Mouse (Mus musculus): ENCODE measurements around the gene Mvp.
A peak's percentile ranks its signal among the peaks of the same experiment; 100 is the strongest.

The Mvp gene

DNA sequence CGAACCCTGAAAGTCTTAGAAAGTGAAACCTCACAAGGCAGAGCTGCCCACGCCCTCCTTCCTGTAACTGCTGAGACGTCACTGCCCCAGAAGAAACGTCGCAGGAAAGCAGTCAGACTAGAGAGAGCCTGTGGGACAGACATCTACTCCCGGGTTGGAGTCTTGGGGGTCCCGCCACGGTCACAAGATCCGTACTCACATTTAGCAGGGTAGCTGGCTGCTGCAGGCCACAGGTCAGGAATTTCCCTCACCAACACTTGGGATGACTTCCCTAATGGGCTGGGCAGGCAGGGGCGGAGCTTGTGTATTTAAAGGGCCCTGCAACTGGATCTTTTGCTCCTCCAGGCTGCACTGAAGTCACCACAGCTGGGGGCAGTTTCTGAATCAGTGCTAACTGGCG is at the start of gene Mvp:
TSS of gene Mvp (minus strand) at position 302 of the 400 bp plus-strand sequence.
- peak; percentile 69 for DNase-seq (ENCODE audit: low spot score)

DNA sequence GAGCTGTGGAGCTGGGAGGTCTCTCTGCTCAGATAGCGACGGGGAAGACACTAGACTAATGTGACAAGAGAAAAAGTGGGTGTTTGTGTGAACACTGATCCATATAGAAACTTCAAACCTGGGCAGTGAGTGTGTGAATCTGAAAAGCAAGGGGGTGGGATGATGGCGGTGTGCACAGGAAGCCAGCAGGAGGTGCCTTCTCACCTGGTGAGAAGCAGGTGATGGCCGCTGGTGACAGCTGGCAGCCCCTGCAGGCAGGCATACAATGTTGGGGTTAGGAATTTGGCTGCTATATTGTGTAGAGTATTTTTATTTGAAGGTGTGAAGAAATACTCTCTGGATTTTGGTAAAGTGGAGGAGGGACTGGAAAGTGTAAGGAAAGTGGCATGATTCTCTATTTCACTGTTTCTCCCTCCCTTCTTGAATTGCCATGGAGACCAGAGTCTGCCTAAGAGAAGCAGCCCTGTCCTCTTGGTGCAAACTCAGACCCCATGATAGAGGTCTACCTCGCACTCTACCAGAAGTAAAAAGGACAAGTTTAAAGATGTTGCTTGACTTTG is 40.7 kb upstream of the Mvp start:
- DNase-seq (ENCODE audit: low spot score): no peak

DNA sequence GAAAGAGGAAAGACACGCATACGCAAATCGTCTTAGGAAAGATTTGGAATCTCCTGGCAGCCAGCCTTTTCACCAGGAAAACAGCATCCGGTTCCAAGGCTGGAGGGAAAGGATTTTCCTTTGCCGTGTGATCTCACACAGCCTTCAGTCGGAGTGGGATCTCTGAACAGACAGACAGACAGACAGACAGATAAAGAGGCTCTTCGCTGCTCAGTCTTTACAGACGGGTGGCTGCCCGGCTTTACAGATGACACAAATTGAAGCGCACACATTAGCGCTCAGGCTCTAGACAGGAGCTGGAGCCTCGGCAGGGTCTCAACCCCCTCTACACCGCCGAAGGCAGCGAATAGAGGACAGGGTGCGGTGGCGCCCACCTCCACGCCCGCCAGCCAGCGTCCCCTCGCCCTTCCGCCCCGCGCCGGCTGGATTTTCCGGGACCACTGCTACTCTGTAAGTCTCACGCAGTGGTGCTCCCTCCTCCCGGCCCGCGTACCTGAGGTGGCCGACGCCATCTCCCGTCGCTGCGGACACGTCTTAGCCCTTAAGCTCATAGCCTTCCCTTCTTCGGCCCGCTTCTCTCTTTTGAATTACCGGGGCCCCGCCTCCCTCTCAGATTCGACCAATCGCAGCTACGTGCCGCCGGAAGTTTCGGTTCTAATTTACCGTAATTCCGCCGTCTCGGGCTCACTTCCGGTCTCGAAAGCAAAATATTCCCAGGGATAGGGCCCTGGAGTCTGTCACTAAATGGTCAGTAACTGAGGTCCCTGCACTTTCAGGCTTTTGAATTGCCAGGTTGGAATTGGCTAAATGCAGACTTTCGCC is 27.6 kb upstream of the Mvp start, which contains the start of gene Kif22:
TSS of gene Kif22 (minus strand) at position 621 of the 822 bp plus-strand sequence.
- peak; percentile 97 for DNase-seq (ENCODE audit: low spot score)

DNA sequence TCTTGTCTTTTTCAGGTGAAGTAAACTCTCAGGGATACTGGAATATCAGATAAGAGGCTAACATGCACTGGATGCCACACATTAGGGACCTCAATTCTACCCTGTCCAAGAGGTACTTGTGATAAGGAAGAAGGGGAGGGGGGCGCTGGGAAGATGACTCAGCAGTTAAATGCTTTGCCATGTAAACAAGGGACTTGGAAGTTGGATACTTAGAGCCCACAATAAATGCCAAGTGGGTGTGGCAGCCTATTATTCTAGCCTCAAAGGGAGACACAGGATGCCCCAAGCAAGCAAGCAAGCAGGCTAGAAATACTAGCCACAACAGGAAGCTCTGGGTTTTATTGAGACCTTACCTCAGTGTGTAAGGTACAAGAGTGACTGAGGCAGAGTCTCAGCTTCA is 16.8 kb upstream of the Mvp start:
- no peak for DNase-seq (ENCODE audit: low spot score)

DNA sequence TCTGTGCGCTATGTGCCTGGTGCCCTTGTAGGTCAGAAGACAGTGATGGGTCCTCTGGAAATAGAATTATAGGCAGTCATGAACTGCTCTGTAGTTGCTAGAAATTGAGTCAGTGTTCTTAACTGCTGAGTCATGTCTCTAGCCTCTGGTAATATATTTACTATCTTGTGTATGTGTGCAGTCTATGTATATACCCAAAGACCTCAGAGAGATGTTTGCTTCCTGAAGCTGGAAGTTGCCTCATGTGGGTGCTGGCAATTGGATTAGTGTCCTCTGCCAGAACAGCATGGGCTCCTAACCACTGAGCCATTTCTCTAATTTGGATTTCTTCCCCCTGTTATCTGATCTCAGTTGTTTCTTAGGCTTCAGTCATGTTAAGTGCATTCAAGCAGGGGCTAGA is 15.8 kb upstream of the Mvp start:
- no peak for DNase-seq (ENCODE audit: low spot score)

DNA sequence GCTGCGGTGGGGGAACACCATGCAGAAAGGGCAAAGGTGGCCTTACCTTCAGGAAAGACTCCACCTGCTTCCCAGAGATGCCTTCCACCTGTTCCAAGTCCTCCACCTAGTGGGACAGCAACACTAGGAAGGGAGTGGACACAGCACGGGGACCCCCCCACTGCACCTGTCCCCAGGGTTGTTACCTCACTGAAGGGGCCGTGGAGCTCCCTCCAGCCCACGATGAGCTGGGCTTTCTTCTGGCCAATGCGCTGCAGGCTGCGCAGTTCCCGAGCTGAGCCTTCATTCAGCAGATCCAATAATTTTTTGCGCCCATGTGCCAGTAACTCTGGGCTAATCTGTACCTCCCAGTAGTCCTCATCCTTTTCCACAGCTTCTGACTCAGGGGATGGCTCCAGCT is 13.5 kb upstream of the Mvp start:
- DNase-seq (ENCODE audit: low spot score): no peak

DNA sequence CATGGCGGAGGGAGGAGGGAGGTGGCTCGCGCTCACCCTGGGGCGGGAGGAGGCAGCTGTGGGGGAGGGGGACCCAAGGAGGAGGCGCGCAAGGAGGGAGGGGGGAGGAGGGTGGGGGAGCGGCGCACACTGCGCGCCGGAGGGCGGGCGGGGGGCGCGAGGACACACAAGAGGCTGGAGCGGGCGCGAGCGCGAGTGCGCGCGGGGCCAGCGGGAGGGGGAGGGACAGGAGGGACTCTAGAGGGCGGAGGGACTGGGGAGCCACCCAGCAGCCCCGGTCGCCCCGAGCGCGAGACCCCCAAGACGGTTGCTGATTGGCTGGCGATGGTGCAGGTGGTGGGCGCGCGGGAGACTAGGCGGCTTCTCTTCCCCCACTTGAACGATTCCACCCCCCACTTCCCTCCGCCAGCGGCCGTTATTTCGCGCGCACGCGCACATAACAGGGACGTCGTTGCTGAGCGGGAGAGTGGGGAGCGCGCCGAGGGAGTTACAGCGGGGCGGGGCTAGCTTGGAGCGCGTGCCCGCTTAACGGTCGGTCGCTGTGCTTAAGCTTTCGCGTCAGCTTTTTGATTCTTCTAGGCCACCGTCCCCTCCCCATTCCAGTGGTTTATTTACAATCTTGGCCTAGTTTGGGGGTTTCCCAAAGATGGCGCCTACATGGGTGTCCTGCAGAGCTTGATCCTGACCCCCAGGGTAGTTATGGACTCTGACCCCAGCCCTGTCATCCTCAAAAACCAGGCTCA is 12.7 kb upstream of the Mvp start, which contains the start of gene Maz:
TSS of gene Maz (minus strand) at position 54 of the 743 bp plus-strand sequence.
- DNase-seq (ENCODE audit: low spot score): peak; percentile 99

DNA sequence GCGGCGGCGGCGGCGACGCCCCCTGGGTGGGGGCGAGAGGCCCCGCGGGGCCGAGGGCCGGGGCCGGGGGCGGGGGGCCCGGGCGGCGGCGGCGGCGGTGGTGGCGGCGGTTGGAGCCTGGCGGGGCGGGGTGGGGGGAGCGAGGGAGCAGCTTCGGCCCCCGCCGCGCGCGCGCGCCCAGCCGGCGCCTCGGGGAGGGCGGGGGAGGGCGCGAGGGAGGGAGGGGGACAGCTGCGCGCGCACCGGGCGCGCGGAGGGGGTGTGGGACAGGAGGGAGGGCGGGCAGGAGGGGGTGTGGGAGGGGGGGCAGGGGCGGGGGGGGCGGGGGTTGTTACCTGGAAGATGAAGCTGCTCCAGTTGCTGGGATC is 12.2 kb upstream of the Mvp start:
- DNase-seq (ENCODE audit: low spot score): no peak

DNA sequence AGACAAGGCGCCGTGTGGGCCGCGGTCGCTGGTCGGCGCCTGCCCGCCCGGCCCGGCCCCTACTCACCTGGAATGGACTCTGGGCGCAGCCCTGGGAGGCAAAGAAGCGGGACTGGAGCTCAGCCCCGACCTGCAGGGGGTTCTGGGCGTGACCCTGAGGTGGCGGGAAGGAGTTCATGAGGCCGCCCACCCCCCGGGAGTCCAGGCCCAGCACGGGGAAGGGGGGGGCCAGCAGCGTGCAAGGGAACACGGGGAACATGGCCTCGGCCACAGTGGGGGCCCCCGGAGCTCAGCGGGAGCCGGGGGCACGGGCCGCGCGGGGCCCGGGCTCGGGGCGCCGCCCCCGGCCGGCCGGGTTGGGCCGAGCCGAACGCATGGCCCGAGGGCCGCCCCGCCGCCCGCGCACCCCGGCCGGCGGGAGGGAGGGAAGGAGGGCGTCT is 11.8 kb upstream of the Mvp start:
- peak; percentile 77 for DNase-seq (ENCODE audit: low spot score)

DNA sequence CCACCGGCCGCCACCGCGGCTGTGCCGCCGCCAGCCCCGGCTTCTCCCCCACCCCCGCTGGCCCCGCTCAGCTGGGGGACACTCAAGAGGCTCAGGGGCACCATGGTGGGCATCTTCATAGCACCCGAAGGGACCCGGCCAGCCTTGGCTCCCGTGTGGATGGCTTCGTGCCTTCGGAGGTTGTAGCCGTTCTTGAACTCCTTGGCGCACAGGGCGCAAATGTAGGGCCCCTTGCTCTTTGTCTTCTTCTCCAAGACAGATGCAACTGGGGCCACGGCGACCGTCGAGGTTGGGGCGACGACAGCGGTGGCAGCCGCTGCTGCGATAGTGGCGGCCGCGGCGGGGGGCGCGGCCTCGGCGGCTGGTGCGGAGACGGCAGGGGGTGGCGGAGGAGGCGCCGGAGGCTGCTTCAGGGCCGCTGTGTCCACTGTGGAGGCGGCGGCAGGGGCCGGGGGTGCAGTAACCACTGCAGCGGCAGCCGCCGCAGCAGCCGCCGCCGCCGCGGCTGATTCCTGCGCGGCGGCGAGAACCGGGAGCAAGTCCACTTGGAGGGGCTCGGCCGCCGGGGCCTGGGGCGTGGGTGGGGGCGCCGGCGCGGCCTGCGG is 11.2 kb upstream of the Mvp start:
- no peak for DNase-seq (ENCODE audit: low spot score)

DNA sequence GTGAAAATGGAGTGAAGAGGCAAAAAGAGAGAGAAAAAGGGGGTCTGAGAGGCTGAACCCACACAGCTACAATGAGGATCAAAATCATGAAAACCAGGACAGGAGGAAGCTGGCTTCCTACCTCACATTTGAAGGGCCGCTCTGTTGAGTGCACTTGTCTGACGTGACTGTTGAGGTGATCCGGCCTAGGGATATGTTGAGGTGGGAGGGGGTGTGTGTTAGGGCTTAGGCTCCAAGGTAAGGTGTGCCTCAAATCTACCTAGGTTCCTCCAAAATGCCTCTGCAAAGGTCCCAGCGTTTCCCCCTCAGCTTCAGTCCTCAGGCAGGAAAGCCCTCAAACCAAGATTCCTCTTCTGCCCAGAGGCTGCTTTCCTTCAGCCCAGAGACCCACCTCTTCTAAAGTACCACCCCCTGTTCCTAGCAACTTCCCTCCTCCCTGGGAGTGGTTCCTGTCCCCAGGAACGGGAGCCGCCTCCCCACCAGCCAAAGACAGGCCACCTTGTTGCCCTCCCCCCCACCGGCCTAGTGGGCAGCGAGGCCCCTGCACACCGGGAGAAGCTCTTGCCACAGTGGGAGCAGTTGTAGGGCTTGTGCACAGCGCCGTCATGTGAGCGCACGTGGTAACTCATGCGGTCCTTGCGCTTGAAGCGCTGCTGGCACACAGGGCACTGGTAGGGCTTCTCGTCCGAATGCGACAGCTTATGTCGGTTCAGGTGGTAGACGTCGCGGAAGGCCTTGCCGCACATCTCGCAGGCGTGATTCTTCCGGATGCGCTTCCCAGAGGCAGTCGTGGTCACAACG is 10.5 kb upstream of the Mvp start:
- DNase-seq (ENCODE audit: low spot score): peak; percentile 87

DNA sequence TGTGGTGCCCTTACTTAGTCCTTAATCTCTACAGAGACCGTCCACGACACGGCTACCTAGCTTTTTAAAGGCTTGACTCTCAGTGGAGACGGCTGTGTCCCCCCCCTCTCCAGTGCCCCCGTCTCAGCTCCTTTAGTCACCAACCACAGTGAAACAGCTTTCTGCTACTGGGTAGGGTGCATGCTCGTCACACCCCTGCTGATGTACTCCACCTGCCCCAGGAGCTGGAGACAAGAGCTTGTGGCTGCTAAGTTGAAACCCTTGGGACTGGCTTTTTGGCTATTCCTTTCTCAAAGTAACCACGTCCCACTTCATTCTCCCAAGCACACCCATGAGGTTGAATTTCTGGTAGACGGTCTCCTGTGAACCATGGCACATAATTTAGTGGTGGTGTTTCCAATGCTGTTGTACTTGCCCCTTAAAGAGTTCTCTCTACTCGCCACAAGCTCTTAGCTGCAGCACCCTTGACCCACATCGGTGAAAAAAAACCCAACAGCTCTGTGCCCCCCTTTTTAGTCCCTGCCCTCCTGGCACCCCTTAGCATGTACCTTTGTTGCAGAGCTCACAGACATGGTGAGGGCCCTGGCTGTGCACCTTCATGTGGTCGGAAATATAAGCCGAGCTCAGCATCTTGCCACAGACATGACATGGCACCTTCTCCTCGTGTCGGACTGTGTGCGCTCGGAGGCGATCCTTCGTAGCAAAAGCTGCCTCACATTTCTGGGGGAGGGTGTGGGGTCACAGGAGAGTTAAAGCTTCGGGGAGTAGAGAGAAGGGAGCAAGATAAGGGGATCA is 9.7 kb upstream of the Mvp start:
- DNase-seq (ENCODE audit: low spot score): no peak

DNA sequence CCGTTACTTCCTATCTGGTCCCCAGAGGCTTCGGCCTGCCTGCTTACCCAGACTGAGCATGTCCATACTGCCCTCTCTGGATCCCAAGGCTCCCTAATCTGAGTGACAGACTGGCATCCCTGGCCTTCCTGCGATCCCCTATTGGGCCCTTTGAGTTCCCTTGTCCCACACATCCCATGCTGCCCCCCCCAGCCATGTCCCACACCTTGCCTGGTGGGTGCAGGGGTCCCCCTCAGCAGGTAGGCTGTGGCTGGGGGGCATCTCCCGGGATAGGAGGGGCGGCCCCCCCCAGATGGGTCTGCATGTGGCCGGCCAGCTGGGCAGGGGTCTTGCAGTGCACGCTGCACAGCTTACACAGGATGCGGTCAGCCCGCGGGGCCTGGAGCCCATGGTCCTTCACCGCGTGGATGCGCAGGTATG is 8.9 kb upstream of the Mvp start:
- no peak for DNase-seq (ENCODE audit: low spot score)

DNA sequence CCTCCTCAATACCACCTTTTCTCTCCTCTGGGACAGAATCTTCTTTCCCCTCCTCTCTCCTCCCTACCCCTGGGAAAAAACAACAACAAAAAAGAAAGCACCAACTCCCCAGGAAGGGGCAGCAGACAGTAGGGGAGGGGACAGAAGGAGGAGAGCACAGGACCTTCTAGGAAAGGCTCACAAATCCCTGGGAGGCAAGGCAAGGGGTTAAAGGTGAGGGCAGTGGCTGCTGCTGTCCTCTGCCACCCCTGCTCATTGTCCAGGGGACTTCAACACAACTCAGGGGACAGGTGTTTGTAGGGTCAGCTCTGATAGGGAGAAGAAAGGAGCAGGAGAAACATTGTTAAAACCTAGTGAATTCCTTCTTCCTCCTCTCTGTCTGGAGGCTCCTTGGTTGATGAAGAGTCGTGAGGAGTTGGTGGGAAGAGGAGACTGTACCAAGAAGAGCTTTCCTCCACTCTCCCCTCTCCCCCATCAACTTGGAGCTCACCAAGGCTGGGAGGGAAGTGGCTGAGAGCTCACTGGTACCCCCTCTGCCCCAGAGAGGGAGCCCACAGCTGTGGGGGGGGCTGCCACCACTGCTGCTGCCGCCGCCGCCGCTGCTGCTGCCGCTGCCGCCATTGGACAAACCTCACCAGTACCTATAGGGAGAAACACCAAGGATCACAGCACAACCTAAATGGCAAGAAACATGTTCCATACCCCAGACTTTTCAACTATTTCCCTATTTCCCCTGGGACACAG is 8.3 kb upstream of the Mvp start:
- DNase-seq (ENCODE audit: low spot score): no peak

DNA sequence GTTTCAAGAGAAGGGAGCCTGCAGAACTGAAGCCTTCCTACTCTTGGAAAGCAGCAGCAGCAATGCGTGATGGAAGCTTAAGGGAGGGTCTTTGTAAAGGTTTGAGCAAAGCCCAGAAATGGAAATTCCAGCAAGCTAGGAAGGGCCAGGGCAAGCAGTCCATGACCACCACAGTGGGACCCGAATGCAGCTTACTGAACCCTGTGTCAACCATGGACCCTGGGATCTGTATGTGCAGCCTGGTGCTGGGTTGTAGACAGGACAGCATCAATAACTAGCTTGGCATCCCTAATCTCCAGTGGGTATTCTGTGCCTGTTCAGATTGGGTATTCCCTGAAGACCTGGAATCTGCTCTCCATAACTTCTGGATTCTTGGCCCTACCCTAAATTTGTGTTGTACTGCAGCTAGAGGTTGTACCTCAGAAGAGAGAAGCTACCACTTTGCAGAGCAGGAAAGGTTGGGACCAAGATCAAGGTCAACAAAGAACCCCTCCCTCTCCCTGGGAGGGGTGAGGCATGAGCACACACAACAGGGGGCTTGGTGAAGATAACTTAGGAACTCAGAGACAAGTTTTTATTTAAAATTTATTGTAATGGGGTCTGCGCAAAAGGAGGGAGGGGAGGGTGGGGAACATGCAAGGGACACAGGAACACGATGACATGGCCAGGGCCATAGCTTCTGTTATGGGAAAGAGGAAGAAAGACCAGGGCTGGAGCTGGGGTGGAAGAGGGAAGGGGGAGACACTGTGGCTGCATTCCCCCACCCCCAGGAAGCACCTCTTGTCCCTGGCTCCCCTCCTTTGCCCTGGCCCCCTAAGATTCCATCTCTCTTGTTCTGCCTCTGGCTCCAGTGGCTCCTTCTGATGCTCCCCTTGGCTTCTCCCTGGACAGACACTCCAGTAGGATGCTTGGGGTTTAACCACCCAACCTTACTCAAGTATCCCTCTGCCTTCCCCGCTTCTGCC is 7.4 kb upstream of the Mvp start:
- DNase-seq (ENCODE audit: low spot score): peak; percentile 49

DNA sequence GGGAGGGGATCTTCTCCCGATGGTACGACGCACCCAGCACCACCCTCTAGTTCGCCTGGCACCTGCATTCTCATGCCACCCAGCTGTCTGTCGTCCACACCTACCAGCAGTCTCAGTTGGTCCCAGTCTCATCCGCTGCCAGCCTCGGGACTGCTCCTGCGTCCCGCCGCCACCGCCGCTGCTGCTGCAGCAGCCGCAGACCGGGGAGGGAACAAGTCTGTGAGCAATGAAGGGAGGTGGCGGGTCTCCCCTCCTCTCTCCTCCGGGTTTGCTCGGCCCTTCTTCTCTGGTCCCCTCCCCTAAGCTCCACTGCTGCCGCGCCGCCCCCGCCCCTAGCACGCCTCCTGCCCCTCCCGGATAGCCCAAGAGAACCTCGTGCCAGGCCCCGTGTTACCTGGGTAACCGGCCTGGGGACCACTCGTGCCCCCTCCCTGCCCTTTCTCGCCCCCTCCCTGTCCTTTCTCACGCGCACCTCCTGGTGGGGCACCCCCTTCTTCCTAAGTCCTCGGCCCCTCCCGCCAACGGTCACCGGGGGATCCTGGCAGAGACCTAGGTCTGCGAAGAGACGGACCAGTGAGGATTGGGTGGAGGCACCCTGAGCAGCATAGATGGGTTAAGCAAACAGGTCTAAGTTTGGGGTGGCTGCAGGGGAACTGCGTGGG is 6.6 kb upstream of the Mvp start, which contains the start of the genes Gm42742 and Prrt2:
TSS of gene Gm42742 (minus strand) at position 197 of the 662 bp plus-strand sequence.
TSS of gene Prrt2 (minus strand) at position 311 of the 662 bp plus-strand sequence.
- peak; percentile 68 for DNase-seq (ENCODE audit: low spot score)

DNA sequence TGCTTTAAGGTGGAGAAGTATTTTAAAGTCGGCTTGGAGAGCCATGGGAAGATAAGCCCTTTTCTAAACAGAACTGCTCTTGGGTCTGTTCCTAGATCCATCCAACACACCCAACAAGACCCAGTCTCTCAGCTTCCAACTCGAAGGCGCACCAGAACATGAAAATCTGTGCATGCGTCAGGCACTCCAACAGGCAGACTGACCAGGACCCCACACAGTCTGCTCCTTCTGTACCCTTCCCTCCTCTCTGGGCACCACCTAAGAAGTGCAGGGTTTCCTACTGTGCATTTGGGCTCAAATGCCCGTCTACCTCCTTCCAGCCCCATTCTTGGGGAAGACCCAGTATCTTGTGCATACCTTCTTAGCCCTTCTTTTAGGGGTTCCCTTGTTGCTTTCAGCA is 6.1 kb upstream of the Mvp start:
- DNase-seq (ENCODE audit: low spot score): no peak

DNA sequence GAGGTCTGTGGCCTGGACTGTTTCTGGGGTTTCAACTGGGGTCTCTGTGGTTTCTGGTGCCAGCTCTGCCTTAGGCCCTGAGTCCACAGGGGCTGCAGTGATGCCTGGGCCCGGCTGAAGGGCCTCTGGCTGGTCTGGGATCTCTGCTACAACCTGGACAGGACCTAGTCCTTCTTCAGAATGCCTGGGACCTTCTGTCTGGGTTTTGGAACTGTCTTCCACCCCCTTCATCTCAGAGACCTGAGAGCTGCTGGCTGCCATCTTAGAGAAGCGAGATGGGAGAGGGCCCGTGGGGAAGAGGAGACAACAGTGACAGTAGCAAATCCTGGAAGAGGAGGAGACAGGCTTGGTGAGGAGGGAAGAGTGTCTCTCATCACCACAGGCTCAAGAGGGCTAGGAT is 5.6 kb upstream of the Mvp start:
- no peak for DNase-seq (ENCODE audit: low spot score)
